Mouse (Mus musculus): ENCODE results near the gene Apol7b. TPM values are rescaled to one million over a fixed set of nuclear protein-coding genes. Genes with fewer than 3 reads are reported as not detected.
A peak's percentile ranks its signal among the peaks of the same experiment; 100 is the strongest.
"Not testable (repeated sequence)": the region's sequence is repeated elsewhere in the genome, so short reads cannot be mapped to it uniquely, and the experiment has no call there.

Apol7b gene
- polyA plus RNA-seq, 1 experiment = not detected

DNA sequence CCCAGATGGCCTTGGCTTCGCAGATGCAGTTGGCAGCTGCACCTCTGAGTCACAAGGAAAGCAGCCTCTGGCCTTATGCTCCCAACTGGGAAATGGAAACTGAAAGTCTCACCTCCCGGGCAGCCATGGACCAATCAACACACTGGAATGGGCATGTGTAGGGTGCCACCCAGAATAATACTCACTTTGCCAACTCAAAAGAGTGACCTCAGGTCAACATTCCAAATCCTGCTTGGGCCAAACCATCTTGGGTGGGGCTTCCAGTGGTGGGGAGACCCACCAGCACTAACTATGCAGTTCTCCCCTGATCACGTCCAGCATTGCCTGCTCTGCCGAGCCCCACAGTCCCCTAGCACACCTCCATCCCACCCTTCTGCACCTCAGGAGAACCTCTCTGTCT is 36.3 kb downstream of the Apol7b start, which contains the start of gene Apol9a:
Gene Apol9a (minus strand): TSS at position 101 of the 400 bp plus-strand sequence.
- not testable (repeated sequence) for H3K9me3 ChIP-seq; H3K4me1 ChIP-seq; H3K4me3 ChIP-seq (replicated peaks); H3K36me3 ChIP-seq (replicated peaks; ENCODE audit: low read length); H3K27me3 ChIP-seq (replicated peaks)

DNA sequence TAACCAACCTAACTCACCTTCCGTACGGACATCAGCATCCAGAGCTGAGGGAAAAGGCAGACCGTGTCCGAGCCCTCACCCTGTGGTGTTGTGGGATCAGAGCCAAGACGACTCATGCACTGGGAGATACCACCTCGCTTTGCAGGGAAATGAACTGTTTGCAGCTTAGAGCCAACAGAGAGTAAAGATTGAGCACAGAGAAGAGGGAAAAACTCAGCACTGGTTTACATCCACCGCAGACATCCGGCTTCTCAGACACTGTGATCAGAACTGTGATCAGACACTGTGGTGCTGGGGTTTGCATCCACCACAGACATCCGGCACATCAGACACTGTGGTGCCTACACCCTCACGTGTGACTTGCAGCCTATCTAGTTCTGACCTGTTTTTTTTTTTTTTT is 40.9 kb downstream of the Apol7b start:
- not testable (repeated sequence) for H3K27me3 ChIP-seq (replicated peaks); H3K9me3 ChIP-seq; H3K36me3 ChIP-seq (replicated peaks; ENCODE audit: low read length); H3K4me3 ChIP-seq (replicated peaks); H3K4me1 ChIP-seq

DNA sequence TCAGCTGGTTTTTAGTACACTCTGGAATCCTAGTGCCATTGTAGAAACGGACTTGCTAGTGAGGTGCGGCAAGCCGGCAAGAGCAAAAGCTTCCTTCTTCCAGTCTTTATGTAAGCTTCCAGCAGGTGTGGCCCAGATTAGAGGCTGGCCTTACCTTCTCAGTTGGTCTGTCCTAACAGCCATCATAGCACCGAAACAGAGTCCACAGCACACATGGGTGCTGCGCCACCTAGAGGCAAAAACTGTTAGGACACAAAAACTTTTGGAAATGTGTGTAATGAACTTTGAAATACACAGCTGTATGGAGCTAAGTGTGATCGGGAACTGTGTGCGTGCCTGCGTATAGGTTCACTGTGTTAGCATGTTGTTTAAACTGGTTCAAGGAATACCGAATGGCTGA is 48.3 kb downstream of the Apol7b start, which contains the start of gene Apol7a:
Gene Apol7a (minus strand): TSS at position 84 of the 400 bp plus-strand sequence.
- not testable (repeated sequence) for H3K9me3 ChIP-seq; H3K4me1 ChIP-seq; H3K4me3 ChIP-seq (replicated peaks)

DNA sequence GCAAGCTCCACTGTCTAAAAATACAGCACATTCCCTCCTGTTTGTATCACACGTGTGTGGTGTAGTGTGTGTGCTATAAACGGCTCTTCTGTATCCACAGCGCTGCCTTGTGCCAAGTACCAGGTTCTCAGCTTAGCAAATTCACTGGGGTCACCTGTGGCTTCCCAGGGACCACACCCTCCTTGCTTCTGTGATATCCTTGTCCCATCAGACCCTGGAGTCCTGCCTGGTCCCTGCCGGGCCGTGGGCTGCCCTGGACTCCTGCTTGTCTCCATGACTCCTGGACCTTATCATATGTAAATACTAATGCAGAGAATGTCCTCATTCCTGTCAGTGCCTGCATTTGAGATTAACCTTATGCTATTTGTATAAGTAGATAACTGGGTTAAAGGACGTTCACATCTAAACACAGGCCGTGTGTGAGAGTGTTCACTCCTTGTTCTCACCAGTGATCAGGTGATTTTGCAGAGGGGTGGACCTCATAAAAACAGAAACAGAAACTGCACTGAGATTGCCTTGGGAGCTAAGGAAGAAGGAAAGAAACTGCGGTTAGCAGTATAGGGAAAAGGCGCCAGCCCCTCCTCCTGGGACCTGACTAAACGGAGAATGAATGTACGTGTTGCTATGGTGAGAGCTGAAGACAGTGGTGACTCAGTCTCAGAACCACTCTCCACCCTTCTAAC is 49.7 kb downstream of the Apol7b start:
- not testable (repeated sequence) for H3K4me1 ChIP-seq; H3K27me3 ChIP-seq (replicated peaks); H3K4me3 ChIP-seq (replicated peaks); H3K9me3 ChIP-seq; H3K36me3 ChIP-seq (replicated peaks; ENCODE audit: low read length)

More for the DNA sequence above, 48.3 kb downstream of the Apol7b start, which contains the start of gene Apol7a:
- H3K36me3 ChIP-seq (replicated peaks; ENCODE audit: low read length); H3K27me3 ChIP-seq (replicated peaks): not testable (repeated sequence)

DNA sequence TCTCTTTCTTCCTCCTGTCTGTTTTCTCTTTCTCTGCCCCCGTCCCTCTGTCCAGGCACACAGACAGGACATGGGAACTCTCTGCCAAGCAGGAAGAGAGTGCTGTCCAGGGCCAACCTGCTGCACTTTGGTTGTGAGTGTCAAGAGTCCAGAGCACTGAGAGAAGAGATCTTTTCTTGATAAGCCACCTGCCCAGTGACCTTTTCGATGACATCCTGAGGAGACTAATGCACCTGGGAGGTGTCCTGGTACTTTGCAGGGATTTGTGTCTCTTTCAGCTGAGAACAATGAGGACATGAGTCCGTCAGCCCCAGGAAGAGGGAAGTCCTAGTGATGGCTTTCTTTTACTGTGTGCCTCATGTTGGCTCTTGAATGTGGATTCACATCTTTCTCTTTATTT is 53.5 kb downstream of the Apol7b start:
- not testable (repeated sequence) for H3K4me3 ChIP-seq (replicated peaks); H3K27me3 ChIP-seq (replicated peaks); H3K36me3 ChIP-seq (replicated peaks; ENCODE audit: low read length); H3K9me3 ChIP-seq; H3K4me1 ChIP-seq

DNA sequence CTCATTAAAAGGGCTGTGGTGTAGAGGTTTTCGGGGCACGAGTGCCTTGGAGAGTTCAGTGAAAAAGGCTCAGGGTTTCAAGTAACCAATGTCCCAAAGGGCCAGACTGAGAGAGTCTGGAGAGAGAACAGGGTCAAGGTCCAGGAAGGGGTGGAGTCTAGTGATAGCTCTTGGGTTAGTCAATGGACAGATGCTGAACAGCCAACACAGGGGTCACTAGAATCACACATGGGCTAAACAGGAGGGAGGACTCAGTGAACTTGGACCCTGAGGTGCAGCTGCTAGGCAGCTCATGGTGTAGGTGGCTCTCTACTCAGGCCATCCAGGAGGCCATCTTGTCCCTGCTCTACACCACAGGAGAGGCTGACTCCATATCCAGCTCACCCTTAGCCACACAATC is 59.8 kb downstream of the Apol7b start:
- Histone ChIP-seq H3K27me3 (replicated peaks) (peaks cover 3% of the 10 kb centered on the region), H3K9me3 (no peaks in the 10 kb centered on the region), H3K4me3 (replicated peaks) (peak overlapping the region; percentile 42), H3K4me1 (no peaks in the 10 kb centered on the region), H3K36me3 (replicated peaks; ENCODE audit: low read length) (no peaks in the 10 kb centered on the region)
- TF ChIP-seq FLI1 (IDR thresholded peaks at IDR 0.05; ENCODE audit: low read length) (no peak), GATA1 (IDR thresholded peaks at IDR 0.05; ENCODE audit: borderline replicate concordance, low read length) (no peak)

DNA sequence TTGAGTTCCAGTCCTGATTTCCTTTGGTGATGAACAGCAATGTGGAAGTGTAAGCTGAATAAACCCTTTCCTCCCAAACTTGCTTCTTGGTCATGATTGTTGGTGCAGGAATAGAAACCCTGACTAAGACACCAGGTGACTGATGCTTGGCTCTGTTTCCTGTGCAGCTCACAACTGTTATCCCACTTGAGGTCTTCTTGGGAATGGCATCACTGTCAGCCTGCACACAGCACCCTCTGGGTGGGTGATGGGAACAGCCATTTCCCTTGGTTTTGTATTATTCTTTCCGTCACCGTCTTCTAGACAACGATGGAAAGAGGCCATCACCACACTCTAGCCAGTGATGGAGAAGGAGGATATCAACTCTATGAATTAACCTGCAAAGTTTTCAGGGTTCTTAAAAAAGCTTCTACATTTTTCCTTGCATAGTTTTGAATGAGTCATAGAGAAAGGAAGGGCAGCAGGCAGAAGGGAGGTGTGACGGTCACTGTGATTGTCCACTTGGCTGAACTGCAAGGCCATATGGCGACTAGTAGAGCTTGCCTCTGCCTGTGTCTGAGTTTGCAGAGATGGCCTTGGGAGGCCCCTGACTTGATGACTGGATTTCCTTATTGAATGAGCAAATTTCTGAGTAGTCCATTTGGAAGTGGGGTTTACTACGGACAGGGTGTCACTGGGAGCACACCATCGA is 62.8 kb downstream of the Apol7b start:
- no peaks in the 10 kb centered on the region for H3K36me3 ChIP-seq (replicated peaks; ENCODE audit: low read length)
- 0 out of 2 replicates have a peak, but pooled peaks cover under 1% of the 10 kb centered on the region for H3K9me3 ChIP-seq
- peaks cover 5% of the 10 kb centered on the region for H3K27me3 ChIP-seq (replicated peaks)
- no peak for TF ChIP-seq GATA1 (IDR thresholded peaks at IDR 0.05; ENCODE audit: borderline replicate concordance, low read length)
- TF ChIP-seq FLI1 (IDR thresholded peaks at IDR 0.05; ENCODE audit: low read length) = no peak
- no peak overlapping the region for H3K4me3 ChIP-seq (replicated peaks)
- H3K4me1 ChIP-seq = no peaks in the 10 kb centered on the region

DNA sequence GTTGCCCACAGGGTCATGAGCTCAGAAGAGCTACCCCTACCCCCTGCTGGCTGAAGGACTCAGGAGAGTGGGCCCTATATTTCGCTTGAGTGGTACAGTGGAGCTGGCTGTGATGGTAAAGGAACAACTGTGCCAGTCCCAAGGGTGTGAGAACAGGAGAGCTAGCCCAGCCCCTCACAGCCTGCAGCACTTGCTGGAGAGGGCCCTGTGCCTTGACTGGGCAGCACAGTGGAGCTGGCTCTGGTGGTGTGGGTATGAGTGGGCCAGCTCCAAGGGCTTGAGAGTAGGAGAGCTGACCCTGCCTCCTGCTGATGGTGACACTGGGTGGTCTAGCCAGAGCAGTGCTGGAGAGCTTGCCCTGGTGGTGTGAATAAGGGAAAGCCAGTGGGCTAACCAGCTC is 64.4 kb downstream of the Apol7b start:
- H3K27me3 ChIP-seq (replicated peaks) = peaks cover 5% of the 10 kb centered on the region
- TF ChIP-seq GATA1 (IDR thresholded peaks at IDR 0.05; ENCODE audit: borderline replicate concordance, low read length) (no peak), FLI1 (IDR thresholded peaks at IDR 0.05; ENCODE audit: low read length) (no peak)
- H3K4me1 ChIP-seq = no peaks in the 10 kb centered on the region
- H3K36me3 ChIP-seq (replicated peaks; ENCODE audit: low read length) = no peaks in the 10 kb centered on the region
- peaks cover 6% of the 10 kb centered on the region; the same call in 1 of the 2 replicates for H3K9me3 ChIP-seq
- H3K4me3 ChIP-seq (replicated peaks) = no peak overlapping the region

DNA sequence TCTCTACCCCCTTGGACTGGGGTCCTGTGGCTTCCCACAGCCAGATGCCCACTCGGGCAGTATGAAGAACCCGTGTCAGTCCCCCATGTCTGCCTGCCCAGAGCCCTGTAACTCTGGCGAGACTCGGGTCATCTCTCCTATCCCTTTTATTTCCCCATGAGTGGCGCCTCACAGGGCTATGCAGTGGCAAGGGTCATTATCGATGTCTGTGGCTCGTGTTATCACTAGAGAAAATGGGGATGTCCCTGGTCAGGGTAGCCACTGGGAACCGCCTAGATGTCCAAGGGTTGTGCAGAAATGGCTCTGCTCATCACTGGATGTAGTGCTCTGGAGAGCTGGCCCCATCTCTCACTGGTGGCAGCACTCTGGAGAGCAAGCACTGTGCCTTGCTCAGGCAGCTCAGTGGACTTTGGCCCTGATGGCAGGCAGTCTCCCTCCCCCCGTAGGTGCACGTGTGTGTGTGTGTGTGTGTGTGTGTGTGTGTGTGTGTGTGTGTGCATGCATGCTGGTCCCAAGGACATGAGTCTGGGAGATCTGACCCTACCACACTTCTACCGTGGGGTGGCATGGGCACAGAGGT is 64.9 kb downstream of the Apol7b start:
- Histone ChIP-seq H3K9me3 (peaks cover 6% of the 10 kb centered on the region; the same call in 1 of the 2 replicates), H3K4me1 (no peaks in the 10 kb centered on the region), H3K36me3 (replicated peaks; ENCODE audit: low read length) (no peaks in the 10 kb centered on the region), H3K27me3 (replicated peaks) (peaks cover 3% of the 10 kb centered on the region), H3K4me3 (replicated peaks) (no peak overlapping the region)
- no peak for TF ChIP-seq FLI1 (IDR thresholded peaks at IDR 0.05; ENCODE audit: low read length)
- no peak for TF ChIP-seq GATA1 (IDR thresholded peaks at IDR 0.05; ENCODE audit: borderline replicate concordance, low read length)

DNA sequence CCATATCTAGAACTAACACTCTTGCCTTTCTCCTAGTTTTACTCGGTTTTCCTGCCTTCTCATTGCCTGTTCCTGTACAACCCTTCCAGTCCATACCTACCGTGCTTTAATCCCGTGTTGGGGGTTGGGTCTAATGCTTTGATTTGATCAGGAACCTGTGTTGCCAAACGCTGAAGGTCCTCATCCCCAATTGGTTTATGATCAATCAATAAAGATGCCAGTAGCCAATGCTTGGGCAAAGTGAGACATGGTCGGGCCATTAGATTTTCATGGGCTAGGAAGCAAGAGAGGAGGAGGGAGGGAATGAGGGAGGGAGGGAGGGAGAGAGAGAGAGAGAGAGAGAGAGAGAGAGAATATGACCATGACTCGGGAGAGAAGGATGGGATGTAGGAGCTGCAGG is 65.8 kb downstream of the Apol7b start:
- H3K9me3 ChIP-seq = peaks cover 6% of the 10 kb centered on the region; the same call in 1 of the 2 replicates
- peaks cover 5% of the 10 kb centered on the region for H3K27me3 ChIP-seq (replicated peaks)
- H3K4me3 ChIP-seq (replicated peaks) = no peak overlapping the region
- H3K4me1 ChIP-seq = no peaks in the 10 kb centered on the region
- no peaks in the 10 kb centered on the region for H3K36me3 ChIP-seq (replicated peaks; ENCODE audit: low read length)
- no peak for TF ChIP-seq FLI1 (IDR thresholded peaks at IDR 0.05; ENCODE audit: low read length)
- no peak for TF ChIP-seq GATA1 (IDR thresholded peaks at IDR 0.05; ENCODE audit: borderline replicate concordance, low read length)
